Mouse (Mus musculus) heart, adult 2 months (tissue): ENCODE measurements around the gene Chit1. TPM values are rescaled to one million over a fixed set of nuclear protein-coding genes. Genes with fewer than 3 reads are reported as not detected.

ENCODE experiments used
- DNase-seq, 2 experiments: peaks; one replicate each; pipeline ENCODE4 v3.0.0; 2021
- H3K27ac ChIP-seq: fragments of 200-600 bp; 2 replicates; pipeline ENCODE4 v1.8.1; 2022
- H3K27me3 ChIP-seq: fragments of 200-500 bp; 2 replicates; pipeline ENCODE4 v1.6.1; 2012; ENCODE audit warnings: mild to moderate bottlenecking, low read length, inconsistent platforms, mixed read lengths; ENCODE audit not compliant: control insufficient read depth, insufficient read depth
- H3K36me3 ChIP-seq: fragments of 200-500 bp; 2 replicates; pipeline ENCODE4 v1.6.1; 2012; ENCODE audit warnings: low read length, inconsistent platforms; ENCODE audit not compliant: control insufficient read depth, insufficient read depth
- H3K4me1 ChIP-seq: fragments of 200-500 bp; 2 replicates; pipeline ENCODE4 v1.6.1; 2011; ENCODE audit warnings: low read length; ENCODE audit not compliant: control insufficient read depth, insufficient read depth
- H3K4me3 ChIP-seq: fragments of 200-600 bp; 2 replicates; pipeline ENCODE4 v1.8.1; 2022
- H3K79me2 ChIP-seq: fragments of 200-500 bp; replicated peaks from 2 replicates; pipeline ENCODE4 v1.6.1; 2012; ENCODE audit warnings: mild to moderate bottlenecking, inconsistent platforms, low read length, moderate library complexity, mixed read lengths; ENCODE audit not compliant: control insufficient read depth, insufficient read depth
- H3K9ac ChIP-seq: fragments of 200-500 bp; 2 replicates; pipeline ENCODE4 v1.6.1; 2012; ENCODE audit warnings: low read depth, mild to moderate bottlenecking, control low read depth, inconsistent platforms, low read length, mixed read lengths
- CTCF ChIP-seq: fragments of 200-600 bp; IDR thresholded peaks from 2 replicates; pipeline ENCODE4 v1.8.1; 2022; ENCODE audit warnings: antibody characterized with exemption, mild to moderate bottlenecking, moderate library complexity
- EP300 ChIP-seq: fragments of 200-500 bp; IDR thresholded peaks from 2 replicates; pipeline ENCODE4 v1.6.1; 2011; ENCODE audit warnings: low read depth, low read length, control low read depth; ENCODE audit not compliant: insufficient read depth
- POLR2A ChIP-seq: fragments of 200-500 bp; IDR thresholded peaks from 2 replicates; pipeline ENCODE4 v1.6.1; 2011; ENCODE audit warnings: mild to moderate bottlenecking, low read depth, low read length, control low read depth; ENCODE audit not compliant: insufficient read depth
- WGBS: fragments of 180-500 bp; shearing (Covaris S2); methylation state at CpG from one replicate; pipeline ENCODE4 v1.1.7; 2018; 5-methylcytosine and 5-hydroxymethylcytosine counted together
- intact Hi-C: fragments of 180-260 bp; cut with DNase I; formaldehyde crosslinking; loops from one replicate; pipeline ENCODE4 v1.15.1; 2025
- polyA plus RNA-seq: library from polyadenylated mRNA; depleted of rRNA; stranded (reverse); fragments of >200 nt; gene quantifications from 2 replicates; pipeline ENCODE4 v1.2.3, GENCODE M21; 2012
- total RNA-seq, 2 experiments: library from RNA; stranded (reverse); gene quantifications; 2 replicates each; pipeline ENCODE4 v1.2.3; 2021

The Chit1 gene
- total and polyA plus RNA-seq, 3 experiments, result 0.16 TPM; not detected in 2

DNA sequence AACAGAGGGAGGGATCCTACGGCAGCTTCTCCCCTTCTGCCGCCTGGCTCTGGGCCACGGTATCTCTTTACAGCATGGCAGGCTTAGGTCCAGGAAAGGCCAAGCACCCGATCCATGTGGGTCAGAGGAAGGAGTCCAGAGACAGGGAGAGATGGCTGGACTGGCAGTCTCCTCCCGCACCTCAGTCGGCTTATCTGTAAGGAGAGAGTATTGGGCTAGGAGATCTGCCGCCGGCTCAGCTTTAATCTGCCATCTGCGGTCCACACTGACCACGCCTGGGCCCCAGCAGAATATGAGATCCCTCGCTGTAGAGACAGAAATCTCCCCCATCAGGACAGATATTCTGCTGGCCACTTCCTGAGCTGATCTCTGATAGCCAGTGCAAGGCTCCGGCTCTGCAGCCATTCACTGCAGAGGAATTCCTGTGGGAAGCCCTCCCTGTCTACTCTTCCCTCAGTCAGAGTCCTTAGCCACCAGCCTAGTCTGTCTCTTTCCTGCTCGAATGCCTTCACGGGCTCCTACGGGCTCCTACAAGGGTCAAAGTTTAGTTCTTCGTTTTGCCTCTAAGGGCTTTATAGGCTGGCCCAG is 24.1 kb upstream of the Chit1 start:
- H3K79me2 ChIP-seq, result no peaks in the 10 kb centered on the region
- WGBS, result 11% methylated on average over 16 of the region's 16 CpGs
- H3K9ac ChIP-seq, result peak overlapping the region; percentile 51
- H3K27ac ChIP-seq, result peak overlapping the region; percentile 72
- no peaks in the 10 kb centered on the region for H3K27me3 ChIP-seq
- no peaks in the 10 kb centered on the region for H3K36me3 ChIP-seq
- 0 out of 2 replicates have a peak overlapping the region, but pooled peaks have one; percentile 11 for H3K4me3 ChIP-seq
- DNase-seq, result peak; percentile 69
- intact Hi-C loops, result no loop called here
- peaks cover 35% of the 10 kb centered on the region for H3K4me1 ChIP-seq
- TF ChIP-seq POLR2A (0 out of 2 replicates have a peak, but pooled peaks have one; percentile 31), EP300 (0 out of 2 replicates have a peak, but pooled peaks have one; percentile 29), CTCF (no peak)

DNA sequence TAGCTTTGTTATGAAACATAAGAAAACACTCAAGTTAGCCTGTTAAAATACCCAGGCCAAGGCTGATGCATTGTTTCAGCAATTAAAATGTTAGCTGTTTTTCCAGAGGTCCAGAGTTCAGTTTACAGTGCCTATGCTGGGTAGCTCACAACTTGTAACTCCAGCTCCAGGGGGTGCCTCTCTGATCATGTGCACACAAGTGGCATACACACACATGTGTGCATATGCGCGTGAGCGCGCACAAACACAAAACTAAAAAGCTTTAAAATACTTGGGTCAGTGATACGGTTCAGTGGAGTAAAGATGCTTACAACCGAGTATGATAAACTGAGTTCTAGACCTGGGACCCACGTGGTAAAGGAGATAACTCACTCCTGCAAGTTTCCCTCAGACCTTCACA is 22.0 kb upstream of the Chit1 start:
- H3K79me2 ChIP-seq, result no peaks in the 10 kb centered on the region
- H3K27me3 ChIP-seq, result no peaks in the 10 kb centered on the region
- H3K27ac ChIP-seq, result no peak overlapping the region
- H3K9ac ChIP-seq, result no peak overlapping the region
- H3K4me1 ChIP-seq, result peaks cover 35% of the 10 kb centered on the region
- no peaks in the 10 kb centered on the region for H3K36me3 ChIP-seq
- 90% methylated on average over 7 of the region's 7 CpGs for WGBS
- intact Hi-C loops, result no loop called here
- DNase-seq, result no peak
- no peak for TF ChIP-seq EP300
- no peak for TF ChIP-seq CTCF
- no peak for TF ChIP-seq POLR2A
- no peak overlapping the region for H3K4me3 ChIP-seq

DNA sequence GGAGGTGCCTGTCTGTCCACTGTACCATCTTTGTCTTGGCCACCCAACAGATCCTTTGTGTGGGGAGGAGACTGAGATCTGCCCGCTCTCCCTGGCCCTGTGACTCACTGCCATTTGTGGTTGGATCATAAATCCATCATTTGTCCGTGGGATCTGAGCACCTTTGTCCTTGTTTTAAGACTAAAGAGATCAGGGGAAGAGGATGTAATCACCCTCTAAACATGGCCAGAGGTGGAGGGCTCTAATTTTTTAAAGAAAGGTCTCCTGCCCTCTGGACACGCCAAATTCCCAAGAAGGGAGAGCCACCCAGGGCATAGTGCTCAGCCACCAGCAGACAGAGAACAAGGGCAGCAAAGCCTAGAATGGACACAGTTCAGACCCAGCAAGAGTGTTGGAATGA is 19.2 kb upstream of the Chit1 start:
- no peaks in the 10 kb centered on the region for H3K36me3 ChIP-seq
- H3K27me3 ChIP-seq, result no peaks in the 10 kb centered on the region
- TF ChIP-seq EP300 (no peak), POLR2A (no peak), CTCF (no peak)
- DNase-seq, result peak in 1 of 2 experiments; percentile 5
- intact Hi-C loops, result loop anchor here (1.0 kb wide), 1 partner anchor 11 kb away; no protein-coding TSS in a partner anchor
- H3K9ac ChIP-seq, result no peak overlapping the region
- H3K4me3 ChIP-seq, result no peak overlapping the region
- WGBS, result 78% methylated on average over 3 of the region's 3 CpGs
- peak overlapping the region; percentile 98 for H3K27ac ChIP-seq
- H3K4me1 ChIP-seq, result peaks cover 37% of the 10 kb centered on the region
- H3K79me2 ChIP-seq, result no peaks in the 10 kb centered on the region

DNA sequence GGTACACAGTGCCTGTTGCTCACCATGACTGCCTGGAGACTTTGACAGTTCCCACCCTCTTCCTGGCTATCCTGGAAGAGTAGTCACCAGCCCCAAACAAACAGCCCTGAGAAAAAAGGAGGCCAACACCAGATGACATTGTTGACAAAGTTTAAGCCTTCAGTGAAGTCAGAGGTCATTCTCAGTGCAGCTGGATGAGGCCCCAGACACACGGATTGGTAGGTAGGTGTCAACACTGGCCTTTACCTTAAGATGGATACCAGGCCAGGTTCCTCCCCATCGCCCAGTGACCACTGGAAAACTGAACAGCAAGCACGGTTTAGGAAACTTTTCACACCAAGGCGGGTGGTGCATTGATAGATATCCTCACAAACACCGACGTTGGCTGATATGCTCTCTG is 18.7 kb upstream of the Chit1 start:
- Histone ChIP-seq H3K9ac (peak overlapping the region; percentile 17; the same call in 1 of the 2 replicates), H3K27me3 (no peaks in the 10 kb centered on the region), H3K79me2 (no peaks in the 10 kb centered on the region), H3K36me3 (no peaks in the 10 kb centered on the region), H3K4me1 (peaks cover 36% of the 10 kb centered on the region), H3K27ac (peak overlapping the region; percentile 98), H3K4me3 (peak overlapping the region; percentile 26; the same call in 1 of the 2 replicates)
- 12% methylated on average over 6 of the region's 6 CpGs for WGBS
- DNase-seq, result no peak
- TF ChIP-seq EP300 (no peak), POLR2A (no peak), CTCF (no peak)
- intact Hi-C loops, result loop anchor here (1.0 kb wide), 1 partner anchor 11 kb away; no protein-coding TSS in a partner anchor

DNA sequence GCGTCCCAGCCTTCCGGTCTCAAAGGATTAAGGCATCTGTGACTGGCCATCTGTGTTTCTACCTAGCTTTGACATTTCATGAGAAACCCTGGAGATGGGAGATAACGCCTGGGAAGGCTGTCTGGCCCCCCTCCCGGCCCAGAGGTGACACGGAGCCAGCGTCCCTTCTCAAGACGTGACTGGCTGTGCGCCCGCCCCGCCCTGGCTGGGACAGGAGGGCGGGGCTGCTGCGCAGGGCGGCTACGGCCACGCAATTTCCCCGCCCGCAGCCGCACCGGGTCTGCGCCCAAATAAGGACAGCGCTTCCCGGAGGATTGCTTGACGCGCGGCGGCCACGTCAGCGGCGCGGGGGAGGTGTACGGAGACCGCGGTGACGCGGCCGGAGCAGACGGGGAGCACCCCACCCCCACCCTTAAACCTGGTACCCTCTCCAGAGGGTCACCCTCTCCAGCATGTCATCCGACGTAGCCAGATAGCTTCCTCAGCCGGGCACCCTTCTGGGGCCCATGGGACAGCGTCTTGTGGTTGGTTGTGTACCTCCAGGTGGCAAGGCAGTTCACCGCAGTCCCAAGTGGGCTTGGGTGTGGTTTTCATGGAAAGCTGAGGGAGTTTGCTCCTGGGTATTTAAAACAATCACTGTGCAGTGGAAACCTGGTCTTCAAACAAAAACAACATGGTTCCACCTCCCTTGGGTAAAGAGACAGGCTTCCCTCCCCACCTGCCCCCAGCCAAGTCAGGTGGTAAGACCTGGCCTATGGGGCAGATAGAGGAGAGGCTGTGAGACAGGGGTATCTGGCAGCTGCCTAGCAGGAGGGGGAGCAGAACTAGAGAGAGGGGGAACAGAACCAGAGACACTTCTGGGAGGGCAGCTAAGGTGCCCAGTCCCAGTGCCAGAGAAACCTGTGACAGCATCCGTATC is 17.9 kb upstream of the Chit1 start:
- intact Hi-C loops, result loop anchor here (1.0 kb wide), 1 partner anchor 12 kb away; no protein-coding TSS in a partner anchor
- peak; percentile 97 to 98 for DNase-seq
- Histone ChIP-seq H3K9ac (peak overlapping the region; percentile 65), H3K27ac (peak overlapping the region; percentile 98), H3K27me3 (no peaks in the 10 kb centered on the region), H3K36me3 (no peaks in the 10 kb centered on the region), H3K79me2 (no peaks in the 10 kb centered on the region), H3K4me3 (peak overlapping the region; percentile 43), H3K4me1 (peaks cover 42% of the 10 kb centered on the region)
- TF ChIP-seq CTCF (no peak), POLR2A (peak; percentile 57), EP300 (peak; percentile 93)
- WGBS, result under 1% methylated on average over 43 of the region's 43 CpGs
